Mouse (Mus musculus) kidney, adult 2 months (tissue): ENCODE measurements around the gene Elovl2.
"Not testable (repeated sequence)": the region's sequence is repeated elsewhere in the genome, so short reads cannot be mapped to it uniquely, and the experiment has no call there.

ENCODE experiments used
- CTCF ChIP-seq: fragments of 200-500 bp; conservative IDR thresholded peaks from 2 replicates; pipeline ENCODE4 v1.5.1; 2011; ENCODE audit warnings: low read depth, mild to moderate bottlenecking, control low read depth, low read length, moderate library complexity, mixed read lengths; ENCODE audit not compliant: insufficient read depth, insufficient read length
- POLR2A ChIP-seq: fragments of 200-500 bp; IDR thresholded peaks from one replicate; pipeline ENCODE4 v1.6.1; 2011; ENCODE audit warnings: low read depth, low read length, control low read depth

DNA sequence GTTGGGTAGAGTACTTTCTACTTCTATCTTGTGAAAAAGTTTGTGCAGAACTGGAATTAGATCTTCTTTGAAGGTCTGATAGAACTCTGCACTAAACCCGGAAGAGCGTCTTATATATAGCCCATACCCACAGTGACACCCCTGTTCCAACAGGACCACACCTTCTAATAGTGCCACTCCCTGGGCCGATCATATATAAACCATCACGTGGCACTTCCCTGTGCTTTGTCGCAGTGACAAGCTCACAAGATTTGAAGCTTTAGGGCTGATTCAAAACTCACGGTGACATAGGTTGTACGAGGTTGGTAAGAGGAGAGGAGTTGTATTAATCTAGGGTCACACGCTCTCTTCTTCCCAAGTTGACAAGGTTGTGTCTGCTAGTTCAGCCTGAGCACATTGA, 41.4 kb upstream of the Elovl2 start:
- not testable (repeated sequence) for TF ChIP-seq CTCF, POLR2A
